Mouse (Mus musculus): ENCODE data around the gene Reep3.

DNA sequence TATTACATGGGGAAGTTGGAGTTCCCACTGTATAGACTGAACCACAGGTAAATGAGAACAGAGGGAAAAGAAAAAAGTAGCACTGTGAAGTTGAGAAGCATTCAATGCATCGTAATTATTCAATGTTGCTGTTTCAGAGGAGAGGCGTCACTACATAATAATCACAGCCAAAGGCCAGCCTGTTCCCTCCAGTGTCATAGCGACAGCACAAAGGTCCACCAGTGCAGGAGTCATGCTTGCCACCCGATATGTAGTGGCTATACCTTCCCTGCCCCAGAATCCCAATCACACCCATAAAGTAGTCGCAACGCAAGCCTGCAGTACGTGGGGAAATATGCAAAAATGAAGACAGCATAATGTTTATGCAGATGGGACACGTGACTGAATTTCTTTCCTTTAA, 70.4 kb downstream of the Reep3 start:
- TF ChIP-seq POLR2A (IDR thresholded peaks at IDR 0.05; ENCODE audit: control insufficient read depth, extremely low read depth, insufficient read depth, low read length, poor library complexity) (no peak), CTCF (IDR thresholded peaks at IDR 0.05; ENCODE audit: borderline replicate concordance, control insufficient read depth, extremely low read depth, insufficient read depth, low read length, poor library complexity) (no peak)
